In genomic region chr13:41321433-41321832, GRCm38 (mm10) we compare ENCODE assay signal across 13 mouse cellular contexts. TPM values are rescaled to one million over a fixed set of nuclear protein-coding genes. Genes with fewer than 3 reads are reported as not detected.
A peak's percentile ranks its signal among the peaks of the same experiment; 100 is the strongest.
DNase-seq lines count a peak whose midpoint lies in the region; ATAC-seq and TF ChIP-seq lines count a peak whose summit lies in the region.
"Had no signal": no experiment of that assay in that cellular context is flagged by ENCODE, and none has a peak within 500 bp of the region (broad histone marks: within the 10 kb centered on the region; RNA-seq: fewer than 3 reads in every experiment).

No protein-coding gene starts in this region.

- no peaks in the 10 kb centered on the region for H3K27me3 ChIP-seq in lung, postnatal 0 days (replicated peaks; ENCODE audit: insufficient read depth, low read length)
- H3K27me3 ChIP-seq in forebrain, embryonic 15.5 days: no peaks in the 10 kb centered on the region
- H3K27me3 ChIP-seq: heart, embryonic 12.5 days; limb, embryonic 13.5 days; megakaryocyte, embryonic 14.5 days had no signal

- no peak overlapping the region for H3K4me2 ChIP-seq in lung, postnatal 0 days (replicated peaks; ENCODE audit: low read depth, low read length)
- H3K4me2 ChIP-seq in forebrain, embryonic 15.5 days (replicated peaks): no peak overlapping the region
- H3K4me2 ChIP-seq: heart, embryonic 12.5 days; limb, embryonic 13.5 days had no signal

- TF ChIP-seq CTCF in gastrocnemius, adult 2 months (IDR thresholded peaks at IDR 0.05): no peak
- no peak for TF ChIP-seq CTCF in lung, postnatal 0 days (IDR thresholded peaks at IDR 0.05)
- no peak for TF ChIP-seq CTCF in olfactory bulb, adult 2 months (IDR thresholded peaks at IDR 0.05; ENCODE audit: insufficient read depth, low read depth, low read length)

- TF ChIP-seq EP300 in lung, postnatal 0 days (IDR thresholded peaks at IDR 0.05): no peak

- no peak for DNase-seq in gastrocnemius, adult 2 months
- no peak for DNase-seq in gastrocnemius, postnatal 4 days (ENCODE audit: low spot score in 2 of 2)
- no peak for DNase-seq in lung, postnatal 0 days (ENCODE audit: low spot score)
- DNase-seq in lung, postnatal 25 days (ENCODE audit: low spot score): no peak
- no peak for DNase-seq in right cerebral cortex, postnatal 10 days (ENCODE audit: low spot score in 2 of 2)
- DNase-seq in spleen, adult 12 weeks (ENCODE audit: low spot score): no peak
- DNase-seq: adrenal gland, postnatal 36 days; thymus, adult 2 months had no signal

- ATAC-seq in lung, postnatal 0 days: no peak
- ATAC-seq in forebrain, embryonic 15.5 days (replicated peaks): no peak

- intact Hi-C loops in gastrocnemius, adult 2 months (cut with DNase I): no loop called here

- WGBS in lung, postnatal 0 days: 34% methylated on average over 3 of the region's 3 CpGs
- WGBS in forebrain, embryonic 15.5 days: 77% methylated on average over 3 of the region's 3 CpGs
- 47% methylated on average over 3 of the region's 3 CpGs for WGBS in olfactory bulb, adult 2 months

- H3K9ac ChIP-seq in lung, postnatal 0 days (replicated peaks; ENCODE audit: low read depth): no peak overlapping the region
- no peak overlapping the region for H3K9ac ChIP-seq in forebrain, embryonic 15.5 days (replicated peaks)
- H3K9ac ChIP-seq: heart, embryonic 12.5 days; limb, embryonic 13.5 days had no signal

- H3K9me3 ChIP-seq in lung, postnatal 0 days (ENCODE audit: low read length): no peaks in the 10 kb centered on the region
- no peaks in the 10 kb centered on the region for H3K9me3 ChIP-seq in forebrain, embryonic 15.5 days
- H3K9me3 ChIP-seq: heart, embryonic 12.5 days; limb, embryonic 13.5 days; megakaryocyte, embryonic 14.5 days had no signal

- TF ChIP-seq POLR2A in olfactory bulb, adult 2 months (IDR thresholded peaks at IDR 0.05; ENCODE audit: insufficient read depth, low read depth, low read length): no peak

- no peak overlapping the region for H3K4me3 ChIP-seq in gastrocnemius, adult 2 months
- no peak overlapping the region for H3K4me3 ChIP-seq in lung, postnatal 0 days (ENCODE audit: low read depth, low read length)
- H3K4me3 ChIP-seq in forebrain, embryonic 15.5 days: no peak overlapping the region
- H3K4me3 ChIP-seq in olfactory bulb, adult 2 months (ENCODE audit: insufficient read depth, low read depth, low read length): no peak overlapping the region
- H3K4me3 ChIP-seq: heart, embryonic 12.5 days; limb, embryonic 13.5 days; megakaryocyte, embryonic 14.5 days had no signal

- H3K36me3 ChIP-seq in lung, postnatal 0 days (ENCODE audit: insufficient read depth, low read length): peaks cover 11% of the 10 kb centered on the region
- peaks cover 11% of the 10 kb centered on the region for H3K36me3 ChIP-seq in forebrain, embryonic 15.5 days

- peaks cover 3% of the 10 kb centered on the region; the same call in 1 of the 2 replicates for H3K4me1 ChIP-seq in lung, postnatal 0 days (ENCODE audit: insufficient read depth, low read depth, low read length)
- peaks cover 13% of the 10 kb centered on the region for H3K4me1 ChIP-seq in forebrain, embryonic 15.5 days
- peaks cover 4% of the 10 kb centered on the region; the same call in 1 of the 2 replicates for H3K4me1 ChIP-seq in olfactory bulb, adult 2 months (ENCODE audit: control insufficient read depth, insufficient read depth, low read length)
- H3K4me1 ChIP-seq: megakaryocyte, embryonic 14.5 days had no signal

- H3K27ac ChIP-seq in gastrocnemius, adult 2 months: peak overlapping the region; percentile 64; the same call in 1 of the 2 replicates
- peak overlapping the region; percentile 69 for H3K27ac ChIP-seq in lung, postnatal 0 days (ENCODE audit: low read length)
- H3K27ac ChIP-seq in forebrain, embryonic 15.5 days (replicated peaks): peak overlapping the region; percentile 66
- H3K27ac ChIP-seq in olfactory bulb, adult 2 months (ENCODE audit: insufficient read depth, low read depth, low read length): peak overlapping the region; percentile 6; the same call in 1 of the 2 replicates
- H3K27ac ChIP-seq: limb, embryonic 13.5 days had no signal

RNA-seq across cellular contexts. Expression of gene Gm17364, which starts 47.7 kb away (rescaled TPM):
- total RNA-seq in gastrocnemius, adult 2 months (2021): not detected
- not detected for total RNA-seq in gastrocnemius, postnatal 4 days (2021)
- polyA plus RNA-seq in lung, postnatal 0 days (2015; fragmentation: Nextera tagmentation; extraction: Ambion mirVana): not detected in 2 replicates
- polyA plus RNA-seq in forebrain, embryonic 15.5 days (2015; fragmentation: Nextera tagmentation; extraction: Ambion mirVana): not detected in 2 replicates
- not detected in 2 replicates for polyA plus RNA-seq in olfactory bulb, adult 2 months (2012; ENCODE audit: insufficient read depth, insufficient read length, low replicate concordance, missing spikeins)
- total RNA-seq: adrenal gland, postnatal 36 days had no signal
- polyA plus RNA-seq: heart, embryonic 12.5 days; limb, embryonic 13.5 days; thymus, adult 2 months had no signal

Comparison
In these comparisons a context has a peak if more than half of its experiments do, and no peak if none do; other contexts are left out.
1. H3K27ac ChIP-seq: peak in every context shown above with its lines; median percentile 69 in lung, postnatal 0 days; 66 in forebrain, embryonic 15.5 days; 64 in gastrocnemius, adult 2 months; 6 in olfactory bulb, adult 2 months.